Mouse (Mus musculus) mouse embryonic stem cell (cell line): Measurements from ENCODE around the gene Folr1.

Experiments used
- in situ Hi-C, 2 experiments: fragments of 300-500 bp; cut with MboI; formaldehyde crosslinking; loops; 1 replicate in 1 of 2; 3 replicates in 1 of 2; pipeline ENCODE4 v1.14.3; 2019 to 2020; ENCODE audit warnings: low sequenced_read_pairs in 2 of 2, low pct_unique_long_range_greater_than_20kb in 1 of 2, mixed read lengths in 1 of 2; ENCODE audit not compliant: unreplicated experiment in 1 of 2

Folr1 gene

GRCm38 (mm10) chr7:101836271-101837153 is 34.1 kb downstream of the Folr1 start:
- in situ Hi-C loops: no loop called here

GRCm38 (mm10) chr7:101835457-101836109 is 35.0 kb downstream of the Folr1 start:
- in situ Hi-C loops: no loop called here

- in situ Hi-C loops: no loop called here
Measured at GRCm38 (mm10) chr7:101834903-101835302, 35.7 kb downstream of the Folr1 start.

- in situ Hi-C loops: no loop called here
Measured at GRCm38 (mm10) chr7:101833916-101834584, 36.5 kb downstream of the Folr1 start.

- in situ Hi-C loops: no loop called here
Measured at GRCm38 (mm10) chr7:101833352-101833751, 37.2 kb downstream of the Folr1 start.

- in situ Hi-C loops: no loop called here
Measured at GRCm38 (mm10) chr7:101832372-101832771, 38.2 kb downstream of the Folr1 start.

- in situ Hi-C loops: no loop called here
Measured at GRCm38 (mm10) chr7:101831437-101831836, 39.2 kb downstream of the Folr1 start.

- in situ Hi-C loops: no loop called here
Measured at GRCm38 (mm10) chr7:101830373-101830772, 40.2 kb downstream of the Folr1 start.

GRCm38 (mm10) chr7:101823758-101824630 is 46.6 kb downstream of the Folr1 start:
- in situ Hi-C loops: loop anchor here in 1 of 2 experiments (10.0 kb wide), 1 partner anchor 159 kb away; the partner anchor contains the start of gene Clpb

GRCm38 (mm10) chr7:101822836-101823757 is 47.5 kb downstream of the Folr1 start:
- in situ Hi-C loops: loop anchor here in 1 of 2 experiments (10.0 kb wide), 1 partner anchor 158 kb away; the partner anchor contains the start of gene Clpb

- in situ Hi-C loops: loop anchor here in 1 of 2 experiments (10.0 kb wide), 1 partner anchor 157 kb away; the partner anchor contains the start of gene Clpb
Measured at GRCm38 (mm10) chr7:101821571-101822501, 48.8 kb downstream of the Folr1 start.

- in situ Hi-C loops: loop anchor here in 1 of 2 experiments (10.0 kb wide), 1 partner anchor 156 kb away; the partner anchor contains the start of gene Clpb
Measured at GRCm38 (mm10) chr7:101820295-101821030, 50.1 kb downstream of the Folr1 start.

- in situ Hi-C loops: no loop called here
Measured at GRCm38 (mm10) chr7:101817861-101818401, 52.7 kb downstream of the Folr1 start, which contains the start of gene Phox2a. TSS of gene Phox2a (plus strand) at chr7:101818313.
